Mouse (Mus musculus): ENCODE results near the gene Ndufs1. TPM values are rescaled to one million over a fixed set of nuclear protein-coding genes. Genes with fewer than 3 reads are reported as not detected.
A peak's percentile ranks its signal among the peaks of the same experiment; 100 is the strongest.
"Not testable (repeated sequence)": the region's sequence is repeated elsewhere in the genome, so short reads cannot be mapped to it uniquely, and the experiment has no call there.

The Ndufs1 gene
- total RNA-seq, 2 experiments from 2014 or later = 280 to 329 TPM

- DNase-seq = not testable (repeated sequence)
Measured at GRCm38 (mm10) chr1:63185430-63185829, 8.8 kb upstream of the Ndufs1 start.

GRCm38 (mm10) chr1:63182636-63183270 is 6.1 kb upstream of the Ndufs1 start:
- peak; percentile 60 for DNase-seq

DNA sequence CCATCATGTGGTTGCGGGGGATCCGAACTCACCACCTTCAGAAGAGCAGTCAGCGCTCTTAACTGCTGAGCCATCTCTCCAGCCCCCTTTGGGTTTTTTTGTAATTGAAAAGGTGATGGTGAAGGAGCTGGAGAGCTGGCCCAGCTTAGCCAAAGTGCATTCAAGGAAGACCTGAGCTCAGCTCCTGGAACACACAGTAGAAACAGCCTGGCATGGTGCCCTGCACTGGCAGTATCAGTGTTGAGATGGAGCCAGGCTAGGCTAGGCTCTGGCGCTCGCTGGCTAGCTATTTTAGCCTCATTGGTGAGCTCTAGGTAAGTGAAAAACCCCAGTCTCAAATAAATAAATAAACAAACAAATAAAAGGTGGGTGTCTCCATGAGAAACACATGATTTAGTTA is 5.6 kb upstream of the Ndufs1 start:
- peak; percentile 82 for DNase-seq

- DNase-seq = no peak
Measured at GRCm38 (mm10) chr1:63181480-63181879, 4.8 kb upstream of the Ndufs1 start.

DNA sequence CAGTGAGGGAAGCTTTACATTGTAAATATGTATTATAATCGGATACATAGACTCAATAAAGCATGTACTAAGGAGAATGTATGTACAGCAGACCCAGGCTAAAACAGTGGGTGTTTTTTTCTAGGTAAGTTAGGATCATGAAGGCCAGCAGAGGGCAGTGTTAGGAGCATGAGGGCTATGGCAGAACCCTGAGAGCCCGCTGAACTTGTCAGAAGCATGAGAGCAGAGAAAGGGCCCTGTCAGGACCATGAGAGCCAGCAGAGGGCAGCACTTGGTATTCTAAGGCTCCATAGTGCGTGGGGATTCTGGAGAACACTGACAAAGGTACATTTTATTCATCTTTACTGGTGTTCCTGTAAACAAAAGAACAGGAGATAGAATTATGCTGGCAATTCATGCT is 4.4 kb upstream of the Ndufs1 start:
- peak; percentile 92 for DNase-seq

GRCm38 (mm10) chr1:63180575-63180974 is 3.9 kb upstream of the Ndufs1 start:
- not testable (repeated sequence) for DNase-seq

GRCm38 (mm10) chr1:63180122-63180521 is 3.5 kb upstream of the Ndufs1 start:
- no peak for DNase-seq

DNA sequence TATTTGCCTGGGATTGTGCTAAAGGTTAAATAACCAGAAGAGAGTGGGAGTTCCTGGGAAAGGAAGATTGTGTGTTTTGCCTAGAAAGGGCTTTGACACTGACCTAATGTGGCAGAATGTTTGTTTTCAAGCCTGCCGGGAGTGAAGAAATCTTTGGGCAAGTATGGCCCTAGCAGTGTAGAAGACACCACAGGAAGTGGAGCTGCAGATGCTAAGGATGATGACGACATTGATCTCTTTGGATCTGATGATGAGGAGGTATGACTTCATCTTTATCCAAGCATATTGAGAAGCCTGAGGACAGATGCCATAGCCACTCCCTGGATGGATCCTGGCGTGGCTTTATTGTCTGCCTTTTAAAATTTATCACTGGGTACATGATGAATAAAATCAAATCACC is 1.7 kb upstream of the Ndufs1 start:
- no peak for DNase-seq

DNA sequence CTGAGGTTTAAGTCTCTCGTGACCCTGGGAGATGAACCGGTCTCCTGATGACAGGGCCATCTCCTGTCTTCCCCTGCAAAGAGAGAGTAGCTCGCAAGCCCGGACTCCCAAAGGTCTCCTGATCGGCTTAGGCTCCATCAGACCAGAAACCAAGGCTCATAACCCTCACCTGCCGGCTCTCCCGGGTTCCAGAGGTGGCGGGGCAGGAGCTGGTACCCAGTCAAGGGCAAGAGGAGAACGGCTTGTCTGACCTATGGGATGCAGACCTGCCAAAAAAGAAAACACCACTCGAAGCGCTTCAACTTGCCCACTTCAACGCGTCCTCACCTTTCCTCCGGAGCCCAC is 402 bp downstream of the Ndufs1 start:
- no peak for DNase-seq

DNA sequence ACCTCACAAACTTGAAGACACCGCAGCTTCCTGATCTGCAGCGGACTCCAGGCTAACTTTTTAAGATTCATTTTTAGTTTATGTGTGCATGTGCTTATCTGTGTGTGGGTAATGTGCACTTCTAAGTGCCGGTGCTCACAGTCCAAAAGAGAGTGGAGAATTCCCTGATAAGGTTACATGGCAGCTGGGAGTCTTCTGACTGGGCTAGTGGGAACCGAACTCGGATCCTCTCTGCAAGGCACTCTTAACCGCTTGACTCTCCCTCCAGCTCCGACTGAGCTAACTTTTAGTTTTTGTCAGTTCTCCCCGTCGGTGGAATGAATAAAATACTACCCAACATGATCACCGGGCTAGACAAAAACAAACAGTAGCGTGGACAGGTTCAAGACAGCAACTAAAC is 780 bp downstream of the Ndufs1 start:
- DNase-seq = no peak

- no peak for DNase-seq
Measured at GRCm38 (mm10) chr1:63168638-63169037, 8.0 kb downstream of the Ndufs1 start.

GRCm38 (mm10) chr1:63140231-63140630 is 36.4 kb downstream of the Ndufs1 start:
- DNase-seq = no peak

DNA sequence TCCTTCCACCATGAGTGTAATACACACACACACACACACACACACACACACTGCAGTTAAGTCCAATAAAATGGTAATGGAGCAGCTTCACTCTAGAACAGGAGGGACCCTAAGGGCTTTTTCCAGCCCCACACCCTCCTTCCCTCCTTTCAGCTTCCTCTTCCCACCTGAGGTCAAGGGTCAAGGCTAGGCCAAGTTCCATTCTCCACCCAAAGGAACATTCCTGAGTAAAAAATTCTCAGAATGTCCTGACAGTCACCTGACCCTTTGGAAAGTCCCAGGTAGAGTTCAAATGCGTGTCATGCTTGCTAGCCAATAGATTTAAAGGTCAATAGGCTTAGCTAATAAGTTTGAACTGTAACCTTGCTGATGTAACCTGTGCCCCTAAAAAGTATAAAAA is 38.0 kb downstream of the Ndufs1 start:
- not testable (repeated sequence) for DNase-seq

DNA sequence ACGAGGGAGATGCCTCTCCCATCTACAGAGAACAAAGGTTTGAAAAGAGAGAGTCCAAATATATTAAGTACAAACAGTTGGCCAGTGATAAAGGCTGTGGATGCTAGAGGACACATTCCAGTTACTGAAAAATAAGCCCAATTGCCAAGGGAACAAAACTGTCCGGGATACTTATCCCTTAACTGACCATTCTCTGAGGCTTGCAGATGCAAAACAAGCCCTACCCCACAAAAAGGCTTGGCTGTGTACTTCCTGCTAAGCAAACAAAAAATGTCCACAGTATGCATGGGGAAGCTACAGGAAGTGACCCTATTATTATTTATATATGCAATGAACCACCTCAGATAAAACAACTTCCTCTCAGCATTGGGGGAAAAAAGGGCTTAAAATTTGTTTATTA is 38.7 kb downstream of the Ndufs1 start:
- DNase-seq = no peak

GRCm38 (mm10) chr1:63134530-63134929 is 42.1 kb downstream of the Ndufs1 start:
- DNase-seq = no peak

- no peak for DNase-seq
Measured at GRCm38 (mm10) chr1:63131766-63132165, 44.9 kb downstream of the Ndufs1 start.

DNA sequence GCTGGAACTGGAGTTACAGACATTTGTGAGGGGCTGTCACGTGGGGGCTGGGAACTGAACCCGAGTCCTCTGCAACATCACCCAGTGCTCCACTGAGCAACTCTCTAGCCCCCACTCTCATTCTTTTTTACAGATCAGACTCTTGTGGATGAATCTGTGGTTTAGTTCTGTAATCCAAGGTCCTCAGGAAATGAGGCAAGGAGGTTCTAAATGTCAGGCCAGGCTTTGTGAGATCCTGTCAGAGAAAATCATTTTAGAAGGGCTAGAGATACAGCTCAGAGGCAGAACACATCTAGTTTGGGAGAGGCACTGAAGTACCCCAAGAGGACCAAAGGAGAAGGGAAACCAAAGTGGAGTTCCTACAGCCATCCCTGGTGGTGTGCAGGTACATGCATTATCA is 45.8 kb downstream of the Ndufs1 start:
- DNase-seq = no peak

GRCm38 (mm10) chr1:63129857-63130690 is 46.6 kb downstream of the Ndufs1 start:
- no peak for DNase-seq

- no peak for DNase-seq
Measured at GRCm38 (mm10) chr1:63129273-63129672, 47.4 kb downstream of the Ndufs1 start.

DNA sequence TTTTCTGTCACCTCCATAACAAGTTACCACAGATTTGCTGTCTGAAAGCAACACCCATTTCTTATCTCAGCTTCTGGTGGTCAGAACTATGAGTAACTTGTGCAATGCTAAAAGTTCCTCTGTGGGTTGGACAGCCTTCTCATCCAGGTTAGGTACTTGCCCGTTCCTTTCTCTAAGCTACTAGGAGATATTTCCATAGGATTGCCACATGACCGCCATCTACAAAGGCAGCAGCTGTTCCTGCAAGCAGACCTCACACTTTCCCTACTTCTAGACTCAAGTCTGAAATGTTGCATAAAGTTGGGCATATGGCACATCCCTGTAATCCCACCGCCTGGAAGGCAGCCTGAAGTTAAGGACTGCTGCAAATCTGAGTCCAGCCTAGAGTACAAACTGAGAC is 50.4 kb downstream of the Ndufs1 start:
- no peak for DNase-seq

DNA sequence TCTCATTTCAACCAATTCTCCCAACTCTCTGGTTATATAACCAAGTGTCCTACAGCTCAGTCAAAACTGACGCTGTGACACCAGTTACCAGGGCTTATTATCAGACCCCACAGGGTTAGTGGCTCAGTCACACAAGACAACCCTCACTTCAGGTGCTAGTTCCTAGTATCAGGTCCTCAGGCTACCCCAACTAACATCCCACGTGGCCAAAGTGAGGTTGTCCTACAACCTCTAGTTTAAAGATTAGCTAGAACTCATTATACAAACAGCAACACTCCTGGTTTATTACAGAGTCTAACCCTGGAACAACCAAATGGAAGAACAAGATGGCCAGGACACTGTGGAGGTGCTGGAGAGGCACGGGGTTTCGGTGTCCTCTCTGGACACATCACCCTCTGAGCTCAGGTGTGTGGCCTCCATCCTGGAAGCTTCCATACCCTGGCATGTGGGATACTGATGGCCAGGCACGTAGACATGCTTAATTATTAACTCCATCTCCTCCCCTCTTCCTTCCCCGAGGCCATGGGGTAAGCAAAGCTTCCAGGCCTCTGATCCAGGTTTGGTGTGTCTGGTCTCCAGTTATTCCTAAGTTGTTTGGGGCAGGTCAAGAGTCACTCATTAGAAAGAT is 52.7 kb downstream of the Ndufs1 start:
- no peak for DNase-seq

GRCm38 (mm10) chr1:63122005-63122404 is 54.6 kb downstream of the Ndufs1 start:
- no peak for DNase-seq

DNA sequence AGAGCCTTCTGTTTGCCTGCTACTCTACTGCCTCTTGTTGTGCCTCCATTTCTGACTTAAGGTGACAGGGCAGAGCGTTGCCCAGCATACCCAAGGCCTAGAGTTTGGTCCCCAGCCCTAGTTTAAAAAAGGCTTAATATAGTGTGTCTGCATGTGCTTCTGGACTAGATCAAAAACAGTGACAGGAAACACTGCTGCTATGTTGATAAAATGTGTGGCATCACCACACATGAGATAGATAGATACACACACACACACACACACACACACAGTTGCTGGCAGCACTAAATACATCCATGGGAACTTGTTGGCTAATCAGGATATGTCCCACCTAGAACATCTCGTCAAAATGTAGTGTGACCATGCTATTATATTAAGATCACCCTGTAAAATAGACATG is 56.3 kb downstream of the Ndufs1 start:
- DNase-seq = no peak

- no peak for DNase-seq
Measured at GRCm38 (mm10) chr1:63119675-63120074, 57.0 kb downstream of the Ndufs1 start.
